Mouse (Mus musculus): ENCODE measurements around the gene Matk.
A peak's percentile ranks its signal among the peaks of the same experiment; 100 is the strongest.

DNA sequence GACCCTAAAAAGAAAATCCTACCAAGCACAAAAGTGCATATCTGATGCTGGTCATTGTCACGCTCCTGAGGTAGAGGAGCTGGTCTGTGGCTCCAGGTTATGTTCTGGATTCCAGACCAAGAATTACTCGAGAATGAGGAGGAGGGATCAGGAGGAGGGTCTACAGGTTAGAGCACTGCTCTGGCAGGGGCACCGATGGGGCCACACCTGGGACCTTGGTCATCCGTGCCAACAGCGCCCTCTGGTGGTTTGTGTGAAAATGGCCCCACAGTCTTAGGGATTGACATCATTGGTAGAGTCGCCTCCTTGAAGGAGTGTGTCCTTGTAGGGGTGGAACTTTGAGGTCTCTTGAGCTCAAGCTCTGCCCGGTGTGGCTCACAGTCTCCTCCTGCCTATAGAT, 34.8 kb upstream of the Matk start:
- TF ChIP-seq CTCF (IDR thresholded peaks at IDR 0.05 in 2 of 3, conservative IDR thresholded peaks at IDR 0.05 in 1 of 3; ENCODE audit: control insufficient read depth in 1 of 3, insufficient read depth in 1 of 3, low read depth in 2 of 3, low read length in 3 of 3, poor library complexity in 1 of 3, severe bottlenecking in 1 of 3) (peak; percentile 86 to 96 (median 92)), ETS1 (IDR thresholded peaks at IDR 0.05; ENCODE audit: low read depth, low read length) (no peak), USF2 (IDR thresholded peaks at IDR 0.05; ENCODE audit: borderline replicate concordance in 1 of 2, insufficient read depth in 1 of 2, low read depth in 1 of 2, low read length in 2 of 2) (no peak), POLR2A (IDR thresholded peaks at IDR 0.05; ENCODE audit: control insufficient read depth in 1 of 2, insufficient read depth in 1 of 2, low read depth in 1 of 2, low read length in 2 of 2, poor library complexity in 1 of 2) (no peak), JUND (IDR thresholded peaks at IDR 0.05; ENCODE audit: low read depth, low read length) (no peak), NELFE (IDR thresholded peaks at IDR 0.05; ENCODE audit: low read depth, low read length) (no peak), GABPA (IDR thresholded peaks at IDR 0.05; ENCODE audit: low read depth, low read length) (no peak), USF1 (IDR thresholded peaks at IDR 0.05; ENCODE audit: low read depth, low read length) (no peak), E2F4 (IDR thresholded peaks at IDR 0.05; ENCODE audit: borderline replicate concordance, low read depth, low read length) (no peak), MAZ (IDR thresholded peaks at IDR 0.05; ENCODE audit: low read depth, low read length) (no peak), GATA1 (IDR thresholded peaks at IDR 0.05; ENCODE audit: low read depth, low read length) (no peak), MAFK (IDR thresholded peaks at IDR 0.05; ENCODE audit: borderline replicate concordance, low read depth, low read length) (no peak)
